Mouse (Mus musculus) MEL-GATA-1-ER (cell line): ENCODE data around the gene Gpr35.

Source experiments
- DNase-seq: peaks from one replicate; pipeline ENCODE4 v3.0.0-alpha.2; 2012; ENCODE audit warnings: low read depth; ENCODE audit errors: extremely low read depth

Gpr35 gene

DNA sequence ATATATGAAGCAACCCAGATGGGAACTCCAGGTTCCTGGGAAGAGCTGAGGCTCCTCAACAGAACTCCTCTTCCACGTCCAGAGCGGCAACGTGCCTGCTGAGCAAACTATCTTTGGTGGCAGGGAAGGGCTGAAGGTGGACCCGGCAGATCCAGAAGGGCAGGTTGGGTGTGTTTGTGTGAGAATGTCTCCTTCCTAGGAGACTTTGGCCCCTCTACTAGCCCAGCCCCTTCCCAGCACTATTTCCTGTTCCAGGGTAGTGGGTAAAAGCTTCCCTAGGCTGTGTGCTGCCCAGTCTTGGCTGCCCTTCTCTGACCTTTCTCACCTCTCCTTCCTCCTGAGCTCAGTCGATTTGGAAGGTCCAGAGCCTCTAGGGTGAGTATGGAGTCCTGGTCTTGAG is at the start of gene Gpr35:
Gene Gpr35, plus strand, starts transcription at position 259 of the 400 bp plus-strand sequence.
- DNase-seq = no peak

DNA sequence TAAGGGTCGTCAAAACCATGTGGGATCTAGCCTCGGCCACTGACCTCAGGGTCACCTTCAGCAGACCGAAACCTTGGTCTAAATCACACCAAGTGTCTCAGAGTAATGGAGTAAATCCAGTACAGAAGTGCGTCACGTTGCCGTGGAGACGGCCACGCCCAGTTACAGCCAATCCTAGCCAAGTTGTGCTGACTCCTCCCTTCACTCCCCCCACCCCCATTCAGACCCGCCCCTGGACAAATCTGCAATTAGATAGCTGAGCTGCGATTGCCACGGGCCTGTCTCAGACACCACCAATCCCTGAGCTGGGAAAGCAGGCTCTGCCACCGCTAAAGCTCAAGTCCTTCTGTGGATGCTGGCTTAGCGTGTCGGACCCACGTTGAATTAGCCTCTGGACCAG is 47.9 kb upstream of the Gpr35 start, which contains the start of gene Ankmy1:
Gene Ankmy1, minus strand, starts transcription at position 121 of the 400 bp plus-strand sequence.
- no peak for DNase-seq

- no peak for DNase-seq
Observed at GRCm38 (mm10) chr1:92903627-92904026, 47.0 kb upstream of the Gpr35 start.

GRCm38 (mm10) chr1:92905703-92906310 is 44.9 kb upstream of the Gpr35 start:
- no peak for DNase-seq

- DNase-seq = peak; percentile 81
Observed at GRCm38 (mm10) chr1:92906779-92907631, 43.7 kb upstream of the Gpr35 start, which contains the start of gene Dusp28. Dusp28 (plus strand) TSS chr1:92906981.

GRCm38 (mm10) chr1:92907632-92908360 is 42.9 kb upstream of the Gpr35 start:
- peak; percentile 68 for DNase-seq

GRCm38 (mm10) chr1:92908664-92909063 is 42.0 kb upstream of the Gpr35 start:
- no peak for DNase-seq

GRCm38 (mm10) chr1:92909068-92909467 is 41.6 kb upstream of the Gpr35 start:
- peak; percentile 59 for DNase-seq

- peak; percentile 45 for DNase-seq
Observed at GRCm38 (mm10) chr1:92910239-92910885, 40.3 kb upstream of the Gpr35 start, which contains the start of gene Rnpepl1. Rnpepl1 (plus strand) TSS chr1:92910783.

DNA sequence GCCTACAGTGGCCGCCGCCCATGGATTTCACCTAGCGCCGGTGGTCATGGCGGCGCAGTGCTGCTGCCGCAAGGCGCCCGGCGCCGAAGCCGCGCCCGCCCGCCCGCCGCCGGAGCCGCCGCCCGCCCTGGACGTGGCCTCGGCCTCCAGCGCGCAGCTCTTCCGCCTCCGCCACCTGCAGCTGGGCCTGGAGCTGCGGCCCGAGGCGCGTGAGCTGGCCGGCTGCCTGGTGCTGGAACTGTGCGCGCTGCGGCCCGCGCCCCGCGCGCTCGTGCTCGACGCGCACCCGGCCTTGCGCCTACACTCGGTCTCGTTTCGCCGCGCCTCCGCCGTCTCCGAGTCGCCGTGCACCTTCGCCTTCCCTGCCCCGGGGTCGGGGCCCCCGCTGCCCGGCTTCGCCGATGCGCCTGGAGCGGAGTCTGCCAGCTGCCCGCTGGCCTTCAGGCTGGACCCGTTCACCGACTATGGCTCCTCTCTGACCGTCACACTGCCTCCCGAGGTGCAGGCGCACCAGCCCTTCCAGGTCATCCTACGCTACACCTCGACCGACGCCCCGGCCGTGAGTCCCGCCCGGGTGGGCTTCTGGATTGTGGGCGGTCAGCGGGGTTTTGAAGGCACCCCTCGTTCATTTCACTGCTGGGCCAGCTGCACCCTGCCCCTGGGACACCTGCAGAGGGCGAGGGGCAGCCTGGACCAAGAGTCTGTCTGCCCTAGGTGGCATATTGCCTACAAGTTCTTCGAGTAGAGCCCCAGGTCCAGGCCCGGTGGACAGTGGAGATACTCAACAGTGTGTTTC is 39.5 kb upstream of the Gpr35 start:
- no peak for DNase-seq

GRCm38 (mm10) chr1:92911721-92912138 is 38.9 kb upstream of the Gpr35 start:
- DNase-seq = peak; percentile 47

- DNase-seq = no peak
Observed at GRCm38 (mm10) chr1:92912286-92912685, 38.4 kb upstream of the Gpr35 start.

GRCm38 (mm10) chr1:92914239-92914638 is 36.4 kb upstream of the Gpr35 start:
- no peak for DNase-seq

GRCm38 (mm10) chr1:92914993-92915392 is 35.7 kb upstream of the Gpr35 start:
- DNase-seq = no peak

DNA sequence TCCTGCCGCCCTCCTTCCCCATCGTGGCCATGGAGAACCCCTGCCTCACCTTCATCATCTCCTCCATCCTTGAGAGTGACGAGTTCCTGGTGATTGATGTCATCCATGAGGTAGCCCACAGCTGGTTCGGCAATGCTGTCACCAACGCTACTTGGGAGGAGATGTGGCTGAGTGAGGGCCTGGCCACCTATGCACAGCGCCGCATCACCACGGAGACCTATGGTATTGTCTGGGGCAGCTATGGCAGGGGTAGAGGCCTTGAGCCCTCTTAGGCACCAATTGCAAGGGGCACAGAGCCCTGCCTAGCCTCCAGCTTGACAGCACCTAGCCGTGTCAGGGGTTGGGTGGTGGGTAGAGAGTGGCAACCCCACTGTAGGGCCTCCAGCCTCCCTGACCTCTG is 33.9 kb upstream of the Gpr35 start:
- no peak for DNase-seq

DNA sequence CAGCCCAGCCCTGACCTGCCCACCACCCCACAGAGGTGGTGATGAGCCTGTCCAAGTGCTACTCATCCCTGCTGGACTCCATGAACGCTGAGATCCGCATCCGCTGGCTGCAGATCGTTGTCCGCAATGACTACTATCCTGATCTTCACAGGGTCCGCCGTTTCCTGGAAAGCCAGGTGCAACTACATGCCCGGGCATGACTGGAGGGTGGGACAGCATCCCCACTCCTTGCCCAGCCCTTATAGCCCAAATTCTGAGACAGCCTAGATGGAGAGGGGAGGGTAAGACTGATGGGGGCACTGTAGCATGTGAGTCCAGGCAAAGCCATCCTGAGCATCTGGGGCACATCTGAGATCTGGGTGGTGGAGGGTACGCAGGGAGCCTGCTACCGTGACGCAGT is 31.5 kb upstream of the Gpr35 start:
- no peak for DNase-seq

DNA sequence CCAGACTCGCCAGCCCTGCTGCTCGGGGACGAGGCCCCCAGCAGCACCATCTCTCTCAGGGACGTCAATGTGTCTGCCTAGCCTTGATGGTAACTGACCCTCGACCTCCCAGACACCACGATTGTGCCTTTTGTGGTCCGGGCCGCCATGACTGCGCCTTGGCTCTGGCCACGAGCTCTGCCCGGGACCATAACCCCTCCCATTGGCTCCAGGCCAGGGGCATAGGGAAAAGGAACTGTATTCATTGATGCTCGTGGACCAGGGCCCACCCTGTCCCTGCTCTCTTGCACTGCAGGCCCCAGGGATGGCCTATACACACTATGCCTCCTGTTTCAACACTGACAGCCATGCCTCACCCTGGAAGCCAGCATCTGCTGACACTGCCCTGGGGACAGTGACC is 30.9 kb upstream of the Gpr35 start:
- DNase-seq = no peak

GRCm38 (mm10) chr1:92920474-92921200 is 30.0 kb upstream of the Gpr35 start:
- DNase-seq = peak; percentile 72

- no peak for DNase-seq
Observed at GRCm38 (mm10) chr1:92921496-92921895, 29.2 kb upstream of the Gpr35 start.

DNA sequence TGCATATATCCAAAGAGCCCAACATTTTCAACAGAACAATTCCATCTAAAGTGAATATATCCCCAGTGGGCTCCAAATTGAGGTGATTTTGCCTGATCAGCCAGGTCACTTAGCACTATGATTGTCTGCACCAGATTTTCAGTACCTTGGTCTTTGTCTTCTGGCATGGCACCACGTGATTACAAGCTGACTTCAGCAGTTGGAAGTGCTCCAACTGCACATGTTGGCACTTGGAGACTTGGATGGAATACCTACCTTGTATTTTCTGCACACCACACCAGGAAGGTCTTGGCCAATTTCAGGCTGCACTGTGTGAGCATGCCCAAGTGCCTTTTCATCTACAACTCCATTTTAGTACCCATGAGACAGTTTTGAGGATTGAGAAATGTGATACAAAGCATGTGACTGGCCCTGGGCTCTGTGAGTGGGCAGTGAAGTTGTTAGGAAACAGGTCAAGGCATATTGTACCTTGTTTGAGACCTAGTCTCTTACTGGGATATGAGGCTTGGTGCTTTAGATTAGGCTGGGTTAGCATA is 20.4 kb upstream of the Gpr35 start:
- DNase-seq = no peak
